ENCODE assay signal across 14 mouse cellular contexts in genomic region chr3:102063273-102064120, GRCm38 (mm10). TPM values are rescaled to one million over a fixed set of nuclear protein-coding genes. Genes with fewer than 3 reads are reported as not detected.
DNase-seq lines count a peak whose midpoint lies in the region; ATAC-seq lines count a peak whose summit lies in the region.
"Had no signal": no experiment of that assay in that cellular context is flagged by ENCODE, and none has a peak within 500 bp of the region (broad histone marks: within the 10 kb centered on the region; RNA-seq: fewer than 3 reads in every experiment).

No protein-coding gene starts in this region.

- no peak for ATAC-seq in forebrain, embryonic 11.5 days (replicated peaks; ENCODE audit: low FRiP score)
- ATAC-seq in kidney, embryonic 15.5 days (replicated peaks; ENCODE audit: low FRiP score): no peak
- no peak for ATAC-seq in activated CD4-positive, CD25-positive, alpha-beta regulatory T cell, adult 4 months

- peaks cover 12% of the 10 kb centered on the region for H3K4me1 ChIP-seq in forebrain, embryonic 10.5 days
- no peaks in the 10 kb centered on the region for H3K4me1 ChIP-seq in forebrain, embryonic 11.5 days (replicated peaks; ENCODE audit: control insufficient read depth, insufficient read depth, low read length)
- no peaks in the 10 kb centered on the region for H3K4me1 ChIP-seq in kidney, embryonic 15.5 days
- H3K4me1 ChIP-seq in embryonic facial prominence, embryonic 10.5 days: peaks cover 13% of the 10 kb centered on the region

- H3K9me3 ChIP-seq in forebrain, embryonic 10.5 days: no peaks in the 10 kb centered on the region
- H3K9me3 ChIP-seq in forebrain, embryonic 11.5 days (ENCODE audit: control insufficient read depth, low read length): no peaks in the 10 kb centered on the region
- no peaks in the 10 kb centered on the region for H3K9me3 ChIP-seq in kidney, embryonic 15.5 days (replicated peaks)
- H3K9me3 ChIP-seq in embryonic facial prominence, embryonic 10.5 days: no peaks in the 10 kb centered on the region
- H3K9me3 ChIP-seq: forebrain, embryonic 13.5 days; liver, embryonic 15.5 days had no signal

- no peak overlapping the region for H3K9ac ChIP-seq in forebrain, embryonic 11.5 days (ENCODE audit: low read length)
- H3K9ac ChIP-seq in kidney, embryonic 15.5 days: no peak overlapping the region
- H3K9ac ChIP-seq: forebrain, embryonic 13.5 days; liver, embryonic 15.5 days had no signal

- DNase-seq in forebrain, embryonic 10.5 days (ENCODE audit: extremely low spot score, low spot score): no peak
- DNase-seq in forebrain, embryonic 11.5 days (ENCODE audit: low spot score): no peak
- peak; percentile 24 for DNase-seq in kidney, adult 18-20 months
- DNase-seq in embryonic facial prominence, embryonic 10.5 days (ENCODE audit: low spot score): no peak
- DNase-seq in kidney, postnatal 14 days: peak; percentile 39
- no peak for DNase-seq in urinary bladder, postnatal 4 days (ENCODE audit: low spot score in 2 of 2)
- DNase-seq: cerebellum, adult 8-10 months; gastrocnemius, postnatal 25 days; thymus, adult 2 months had no signal

- H3K4me3 ChIP-seq in forebrain, embryonic 10.5 days: no peak overlapping the region
- H3K4me3 ChIP-seq in forebrain, embryonic 11.5 days (ENCODE audit: low read depth, low read length): no peak overlapping the region
- no peak overlapping the region for H3K4me3 ChIP-seq in kidney, embryonic 15.5 days (replicated peaks)
- H3K4me3 ChIP-seq in embryonic facial prominence, embryonic 10.5 days: no peak overlapping the region
- H3K4me3 ChIP-seq: forebrain, embryonic 13.5 days; liver, embryonic 15.5 days had no signal

- no peaks in the 10 kb centered on the region for H3K36me3 ChIP-seq in forebrain, embryonic 10.5 days (replicated peaks)
- no peaks in the 10 kb centered on the region for H3K36me3 ChIP-seq in forebrain, embryonic 11.5 days (ENCODE audit: control insufficient read depth, insufficient read depth, low read length)
- no peaks in the 10 kb centered on the region for H3K36me3 ChIP-seq in kidney, embryonic 15.5 days
- no peaks in the 10 kb centered on the region for H3K36me3 ChIP-seq in embryonic facial prominence, embryonic 10.5 days (replicated peaks)
- H3K36me3 ChIP-seq: liver, embryonic 15.5 days had no signal

- peak overlapping the region; percentile 48 for H3K27ac ChIP-seq in forebrain, embryonic 10.5 days
- H3K27ac ChIP-seq in forebrain, embryonic 11.5 days (ENCODE audit: low read depth, low read length): no peak overlapping the region
- no peak overlapping the region for H3K27ac ChIP-seq in kidney, embryonic 15.5 days
- H3K27ac ChIP-seq in embryonic facial prominence, embryonic 10.5 days (replicated peaks): 0 out of 2 replicates have a peak overlapping the region, but pooled peaks have one; percentile 48
- H3K27ac ChIP-seq: liver, embryonic 15.5 days had no signal

- no peak overlapping the region for H3K4me2 ChIP-seq in forebrain, embryonic 11.5 days (ENCODE audit: low read depth, low read length, severe bottlenecking)
- no peak overlapping the region for H3K4me2 ChIP-seq in kidney, embryonic 15.5 days
- H3K4me2 ChIP-seq: forebrain, embryonic 13.5 days; liver, embryonic 15.5 days had no signal

- 76% methylated on average over 10 of the region's 10 CpGs for WGBS in forebrain, embryonic 10.5 days
- 78% methylated on average over 10 of the region's 10 CpGs for WGBS in forebrain, embryonic 11.5 days
- 70% methylated on average over 10 of the region's 10 CpGs for WGBS in kidney, embryonic 15.5 days
- WGBS in embryonic facial prominence, embryonic 10.5 days: 75% methylated on average over 10 of the region's 10 CpGs

- peaks cover 6% of the 10 kb centered on the region; the same call in 1 of the 2 replicates for H3K27me3 ChIP-seq in forebrain, embryonic 10.5 days (ENCODE audit: poor library complexity, severe bottlenecking)
- no peaks in the 10 kb centered on the region for H3K27me3 ChIP-seq in forebrain, embryonic 11.5 days (ENCODE audit: control insufficient read depth, insufficient read depth, low read length)
- H3K27me3 ChIP-seq in kidney, embryonic 15.5 days: no peaks in the 10 kb centered on the region
- no peaks in the 10 kb centered on the region; the same call in 1 of the 2 replicates for H3K27me3 ChIP-seq in embryonic facial prominence, embryonic 10.5 days (replicated peaks; ENCODE audit: low read depth, poor library complexity, severe bottlenecking)
- H3K27me3 ChIP-seq: forebrain, embryonic 13.5 days; liver, embryonic 15.5 days had no signal

RNA-seq across cellular contexts. Expression of gene Casq2, which starts 22.7 kb away (rescaled TPM):
- not detected in 2 replicates for polyA plus RNA-seq in forebrain, embryonic 10.5 days (2016; fragmentation: Nextera tagmentation; extraction: Ambion mirVana)
- polyA plus RNA-seq in forebrain, embryonic 11.5 days (2014; fragmentation: Nextera tagmentation; extraction: Ambion mirVana): not detected in 2 replicates
- 6.6 and 11.1 TPM in 2 replicates for polyA plus RNA-seq in kidney, embryonic 15.5 days (2015; fragmentation: Nextera tagmentation; extraction: Ambion mirVana)
- 0.10 and 0.16 TPM in 2 replicates for polyA plus RNA-seq in embryonic facial prominence, embryonic 10.5 days (2016; fragmentation: Nextera tagmentation; extraction: Ambion mirVana)
- not detected for polyA plus RNA-seq in activated CD4-positive, CD25-positive, alpha-beta regulatory T cell, adult 4 months (2017; shearing (Covaris generic))

RNA-seq across cellular contexts. Expression of gene Nhlh2, which starts 53.6 kb away (rescaled TPM):
- polyA plus RNA-seq in forebrain, embryonic 10.5 days (2016; fragmentation: Nextera tagmentation; extraction: Ambion mirVana): 10.4 and 16.5 TPM in 2 replicates
- polyA plus RNA-seq in forebrain, embryonic 11.5 days (2014; fragmentation: Nextera tagmentation; extraction: Ambion mirVana): 41.4 and 44.9 TPM in 2 replicates
- not detected in 2 replicates for polyA plus RNA-seq in kidney, embryonic 15.5 days (2015; fragmentation: Nextera tagmentation; extraction: Ambion mirVana)
- polyA plus RNA-seq in embryonic facial prominence, embryonic 10.5 days (2016; fragmentation: Nextera tagmentation; extraction: Ambion mirVana): 16.1 and 22.3 TPM in 2 replicates
- polyA plus RNA-seq in activated CD4-positive, CD25-positive, alpha-beta regulatory T cell, adult 4 months (2017; shearing (Covaris generic)): not detected
- polyA plus RNA-seq: liver, embryonic 15.5 days; spleen, adult 2 months had no signal

Comparison
In these comparisons a context has a peak if more than half of its experiments do, and no peak if none do; other contexts are left out.
1. H3K27ac ChIP-seq: peak in forebrain, embryonic 10.5 days (single experiment) and embryonic facial prominence, embryonic 10.5 days (single experiment); none in forebrain, embryonic 11.5 days (single experiment) and kidney, embryonic 15.5 days (single experiment).
2. DNase-seq: peak in kidney, adult 18-20 months (single experiment) and kidney, postnatal 14 days (single experiment); none in forebrain, embryonic 10.5 days (single experiment), forebrain, embryonic 11.5 days (single experiment), embryonic facial prominence, embryonic 10.5 days (single experiment) and urinary bladder, postnatal 4 days (0 of 2).
3. RNA of gene Nhlh2, which starts 53.6 kb away (polyA plus RNA-seq): 41.4 to 44.9 TPM in forebrain, embryonic 11.5 days, 10.4 to 16.5 TPM in forebrain, embryonic 10.5 days and 16.1 to 22.3 TPM in embryonic facial prominence, embryonic 10.5 days; not detected in kidney, embryonic 15.5 days and not detected in activated CD4-positive, CD25-positive, alpha-beta regulatory T cell, adult 4 months; every median in the first group is over 10 times any median in the second.